Comparison of ENCODE assay signal across 12 mouse cellular contexts in the genomic region with DNA sequence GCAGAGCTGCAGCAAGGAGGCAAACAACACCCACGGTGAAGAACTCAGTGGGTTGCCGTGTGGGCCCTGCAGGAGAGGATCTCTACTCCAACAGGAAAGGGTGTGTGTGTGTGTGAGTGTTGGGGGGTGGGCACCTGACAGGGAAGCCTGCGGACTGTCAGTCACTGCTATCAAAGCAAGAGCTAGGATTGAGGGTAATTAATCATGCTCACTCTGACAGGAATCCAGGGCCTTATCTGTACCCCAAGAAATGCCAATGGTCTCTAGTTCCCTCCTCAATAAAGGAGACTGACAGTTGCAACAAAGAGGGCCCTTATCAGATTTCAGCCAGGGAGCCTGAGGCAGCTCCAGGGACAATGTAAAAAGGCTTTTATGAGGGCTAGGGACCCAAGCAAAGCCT. TPM values are rescaled to one million over a fixed set of nuclear protein-coding genes. Genes with fewer than 3 reads are reported as not detected.
DNase-seq lines count a peak whose midpoint lies in the region; ATAC-seq lines count a peak whose summit lies in the region.
"Had no signal": no experiment of that assay in that cellular context is flagged by ENCODE, and none has a peak within 500 bp of the region (broad histone marks: within the 10 kb centered on the region; RNA-seq: fewer than 3 reads in every experiment).

No protein-coding gene starts in this region.

- H3K4me2 ChIP-seq in heart, embryonic 13.5 days, result no peak overlapping the region
- no peak overlapping the region for H3K4me2 ChIP-seq in hindbrain, embryonic 11.5 days (replicated peaks; ENCODE audit: low read depth, low read length)
- H3K4me2 ChIP-seq: limb, embryonic 15.5 days; stomach, embryonic 15.5 days had no signal

- peak overlapping the region; percentile 56 for H3K9ac ChIP-seq in heart, embryonic 13.5 days
- no peak overlapping the region for H3K9ac ChIP-seq in hindbrain, embryonic 11.5 days (ENCODE audit: low read depth, low read length)
- H3K9ac ChIP-seq: limb, embryonic 15.5 days; stomach, embryonic 15.5 days had no signal

- no peaks in the 10 kb centered on the region for H3K27me3 ChIP-seq in heart, embryonic 13.5 days (replicated peaks)
- no peaks in the 10 kb centered on the region for H3K27me3 ChIP-seq in megakaryocyte, embryonic 14.5 days (replicated peaks)
- no peaks in the 10 kb centered on the region for H3K27me3 ChIP-seq in hindbrain, embryonic 11.5 days (ENCODE audit: control insufficient read depth, insufficient read depth, low read length)
- H3K27me3 ChIP-seq in limb, embryonic 10.5 days (ENCODE audit: low read depth, poor library complexity, severe bottlenecking), result no peaks in the 10 kb centered on the region
- H3K27me3 ChIP-seq: limb, embryonic 15.5 days; stomach, embryonic 15.5 days had no signal

- peaks cover 22% of the 10 kb centered on the region for H3K36me3 ChIP-seq in heart, embryonic 13.5 days
- peaks cover 97% of the 10 kb centered on the region for H3K36me3 ChIP-seq in megakaryocyte, embryonic 14.5 days (replicated peaks; ENCODE audit: low read length)
- no peaks in the 10 kb centered on the region for H3K36me3 ChIP-seq in hindbrain, embryonic 11.5 days (ENCODE audit: control insufficient read depth, insufficient read depth, low read length)
- H3K36me3 ChIP-seq in limb, embryonic 10.5 days, result peaks cover 46% of the 10 kb centered on the region
- H3K36me3 ChIP-seq: limb, embryonic 15.5 days; stomach, embryonic 15.5 days had no signal

- 18% methylated on average over 3 of the region's 3 CpGs for WGBS in heart, embryonic 13.5 days
- WGBS in hindbrain, embryonic 11.5 days, result 11% methylated on average over 3 of the region's 3 CpGs
- 8% methylated on average over 3 of the region's 3 CpGs for WGBS in limb, embryonic 10.5 days

- no peak for DNase-seq in heart, postnatal 14 days
- DNase-seq in hindbrain, embryonic 11.5 days (ENCODE audit: low spot score), result peak; percentile 32
- DNase-seq in limb, embryonic 10.5 days (ENCODE audit: low spot score), result no peak
- DNase-seq in ovary, postnatal 10 days (ENCODE audit: low spot score), result no peak
- DNase-seq: adrenal gland, postnatal 14 days; gastrocnemius, postnatal 25 days; kidney, postnatal 25 days had no signal

- H3K27ac ChIP-seq in heart, embryonic 13.5 days (replicated peaks), result peak overlapping the region; percentile 68
- H3K27ac ChIP-seq in hindbrain, embryonic 11.5 days (ENCODE audit: low read depth, low read length), result peak overlapping the region; percentile 49
- H3K27ac ChIP-seq in limb, embryonic 10.5 days, result peak overlapping the region; percentile 12; the same call in 1 of the 2 replicates
- H3K27ac ChIP-seq: limb, embryonic 15.5 days; stomach, embryonic 15.5 days had no signal

- no peak for ATAC-seq in heart, embryonic 13.5 days (ENCODE audit: extremely low read depth, insufficient number of reproducible peaks, low FRiP score, low TSS enrichment)
- no peak for ATAC-seq in megakaryocyte, adult 5-6 weeks (ENCODE audit: poor library complexity, severe bottlenecking)
- 0 out of 2 replicates have a peak, but pooled peaks have one; percentile 14 for ATAC-seq in hindbrain, embryonic 11.5 days (ENCODE audit: low FRiP score)

- intact Hi-C loops in heart, postnatal 14 days (cut with DNase I), result loop anchor here (2.0 kb wide), 1 partner anchor 28 kb away; no protein-coding TSS in a partner anchor

- peaks cover 93% of the 10 kb centered on the region for H3K4me1 ChIP-seq in heart, embryonic 13.5 days
- H3K4me1 ChIP-seq in megakaryocyte, embryonic 14.5 days, result peaks cover 99% of the 10 kb centered on the region
- peaks cover 14% of the 10 kb centered on the region for H3K4me1 ChIP-seq in hindbrain, embryonic 11.5 days (replicated peaks; ENCODE audit: control insufficient read depth, insufficient read depth, low read length)
- peaks cover 82% of the 10 kb centered on the region for H3K4me1 ChIP-seq in limb, embryonic 10.5 days

- no peak overlapping the region for H3K4me3 ChIP-seq in heart, embryonic 13.5 days
- peak overlapping the region; percentile 38 for H3K4me3 ChIP-seq in megakaryocyte, embryonic 14.5 days (replicated peaks)
- H3K4me3 ChIP-seq in hindbrain, embryonic 11.5 days (ENCODE audit: low read depth, low read length), result no peak overlapping the region
- H3K4me3 ChIP-seq in limb, embryonic 10.5 days, result no peak overlapping the region
- H3K4me3 ChIP-seq: limb, embryonic 15.5 days; stomach, embryonic 15.5 days had no signal

- H3K9me3 ChIP-seq in heart, embryonic 13.5 days, result no peaks in the 10 kb centered on the region
- H3K9me3 ChIP-seq in megakaryocyte, embryonic 14.5 days, result no peaks in the 10 kb centered on the region
- no peaks in the 10 kb centered on the region for H3K9me3 ChIP-seq in hindbrain, embryonic 11.5 days (ENCODE audit: control insufficient read depth, low read length)
- no peaks in the 10 kb centered on the region for H3K9me3 ChIP-seq in limb, embryonic 10.5 days (replicated peaks)
- H3K9me3 ChIP-seq: limb, embryonic 15.5 days; stomach, embryonic 15.5 days had no signal

RNA-seq across cellular contexts. Expression of a gene that starts 33.5 kb away (rescaled TPM):
- polyA plus RNA-seq in heart, embryonic 13.5 days (2015; fragmentation: Nextera tagmentation; extraction: Ambion mirVana), result 11.3 and 12.3 TPM in 2 replicates
- total RNA-seq in heart, postnatal 14 days (2021), result 1 to 10 TPM; 3.6 to 4.5 TPM
- polyA plus RNA-seq in megakaryocyte, embryonic 14.5 days (2012; ENCODE audit: insufficient read depth, low replicate concordance), result 33.5 and 107 TPM in 2 replicates
- 23.0 and 23.7 TPM in 2 replicates for total RNA-seq in megakaryocyte, adult 5-6 weeks (2015)
- total RNA-seq in megakaryocyte, adult 5-6 weeks (2017), result 7.6 and 12.6 TPM in 2 replicates
- polyA plus RNA-seq in hindbrain, embryonic 11.5 days (2014; fragmentation: Nextera tagmentation; extraction: Ambion mirVana), result 21.9 and 27.7 TPM in 2 replicates
- polyA plus RNA-seq in limb, embryonic 10.5 days (2016; fragmentation: Nextera tagmentation; extraction: Ambion mirVana), result 56.8 and 62.9 TPM in 2 replicates

RNA-seq across cellular contexts. Expression of a gene that starts 37.4 kb away (rescaled TPM):
- 56.1 and 57.1 TPM in 2 replicates for polyA plus RNA-seq in heart, embryonic 13.5 days (2015; fragmentation: Nextera tagmentation; extraction: Ambion mirVana)
- 10 to 100 TPM; 32.7 to 40.8 TPM for total RNA-seq in heart, postnatal 14 days (2021)
- polyA plus RNA-seq in megakaryocyte, embryonic 14.5 days (2012; ENCODE audit: insufficient read depth, low replicate concordance), result 68.1 and 100 TPM in 2 replicates
- 55.8 and 59.7 TPM in 2 replicates for total RNA-seq in megakaryocyte, adult 5-6 weeks (2015)
- total RNA-seq in megakaryocyte, adult 5-6 weeks (2017), result 60.0 and 91.1 TPM in 2 replicates
- 83.8 and 91.4 TPM in 2 replicates for polyA plus RNA-seq in hindbrain, embryonic 11.5 days (2014; fragmentation: Nextera tagmentation; extraction: Ambion mirVana)
- polyA plus RNA-seq in limb, embryonic 10.5 days (2016; fragmentation: Nextera tagmentation; extraction: Ambion mirVana), result 93.2 and 95.9 TPM in 2 replicates

Comparison
In these comparisons a context has a peak if more than half of its experiments do, and no peak if none do; other contexts are left out.
1. H3K27ac ChIP-seq: peak in every context shown above with its lines; median percentile 68 in heart, embryonic 13.5 days; 49 in hindbrain, embryonic 11.5 days; 12 in limb, embryonic 10.5 days.